Mouse (Mus musculus) c-Kit-positive CD71-positive TER-119-negative erythroid progenitor cells, embryonic 14.5 days (primary cell): Measurements from ENCODE around the gene Coa5.

Experiments used
- DNase-seq: peaks from one replicate; pipeline ENCODE4 v3.0.0-alpha.2; 2013; ENCODE audit warnings: low read depth

Gene Coa5

GRCm38 (mm10) chr1:37430297-37430840 is 466 bp upstream of the Coa5 start:
- no peak for DNase-seq

- no peak for DNase-seq
These were observed 992 bp downstream of the Coa5 start for GRCm38 (mm10) chr1:37428911-37429310.

- no peak for DNase-seq
These were observed 2.6 kb downstream of the Coa5 start for GRCm38 (mm10) chr1:37427144-37427875.

- no peak for DNase-seq
These were observed 10.5 kb downstream of the Coa5 start for GRCm38 (mm10) chr1:37419420-37419819.

- no peak for DNase-seq
These were observed 14.5 kb downstream of the Coa5 start for GRCm38 (mm10) chr1:37415394-37415793.

- DNase-seq, result no peak
These were observed 20.3 kb downstream of the Coa5 start for GRCm38 (mm10) chr1:37409647-37410046.

GRCm38 (mm10) chr1:37408678-37409077 is 21.2 kb downstream of the Coa5 start:
- no peak for DNase-seq

GRCm38 (mm10) chr1:37408059-37408458 is 21.8 kb downstream of the Coa5 start:
- no peak for DNase-seq

- DNase-seq, result no peak
These were observed 22.7 kb downstream of the Coa5 start for GRCm38 (mm10) chr1:37407228-37407627.

- no peak for DNase-seq
These were observed 24.8 kb downstream of the Coa5 start for GRCm38 (mm10) chr1:37405137-37405536.

- peak; percentile 30 for DNase-seq
These were observed 28.2 kb downstream of the Coa5 start for GRCm38 (mm10) chr1:37401687-37402086.

- DNase-seq, result no peak
These were observed 30.2 kb downstream of the Coa5 start for GRCm38 (mm10) chr1:37399734-37400133.

- DNase-seq, result no peak
These were observed 30.9 kb downstream of the Coa5 start for GRCm38 (mm10) chr1:37398961-37399360.

GRCm38 (mm10) chr1:37396481-37396880 is 33.4 kb downstream of the Coa5 start:
- no peak for DNase-seq

GRCm38 (mm10) chr1:37393174-37393573 is 36.7 kb downstream of the Coa5 start:
- DNase-seq, result no peak

GRCm38 (mm10) chr1:37386448-37386971 is 43.4 kb downstream of the Coa5 start:
- no peak for DNase-seq

- DNase-seq, result no peak
These were observed 45.6 kb downstream of the Coa5 start for GRCm38 (mm10) chr1:37384304-37384703.

GRCm38 (mm10) chr1:37380913-37381312 is 49.0 kb downstream of the Coa5 start:
- no peak for DNase-seq

- no peak for DNase-seq
These were observed 50.4 kb downstream of the Coa5 start for GRCm38 (mm10) chr1:37379536-37379935.

GRCm38 (mm10) chr1:37378095-37378494 is 51.8 kb downstream of the Coa5 start:
- DNase-seq, result no peak

- no peak for DNase-seq
These were observed 53.2 kb downstream of the Coa5 start for GRCm38 (mm10) chr1:37376751-37377150.

GRCm38 (mm10) chr1:37376177-37376576 is 53.7 kb downstream of the Coa5 start:
- no peak for DNase-seq

GRCm38 (mm10) chr1:37368768-37369385 is 61.0 kb downstream of the Coa5 start:
- no peak for DNase-seq
